Mouse (Mus musculus) liver, embryonic 14.5 days (tissue): ENCODE measurements at regions not wholly inside any gene's neighbourhood (a gene's known extent, or its start where the extent isn't known, plus 50 kb on each side); places are given as distances from the start of the nearest gene placed in this dataset.

Experiments used
- CTCF ChIP-seq: IDR thresholded peaks from 2 replicates; pipeline ENCODE4 v1.5.1; 2016; ENCODE audit warnings: antibody characterized with exemption, low read depth, control low read depth
- EP300 ChIP-seq: IDR thresholded peaks from 2 replicates; pipeline ENCODE4 v1.6.1; 2016; ENCODE audit warnings: antibody characterized with exemption, low read depth

DNA sequence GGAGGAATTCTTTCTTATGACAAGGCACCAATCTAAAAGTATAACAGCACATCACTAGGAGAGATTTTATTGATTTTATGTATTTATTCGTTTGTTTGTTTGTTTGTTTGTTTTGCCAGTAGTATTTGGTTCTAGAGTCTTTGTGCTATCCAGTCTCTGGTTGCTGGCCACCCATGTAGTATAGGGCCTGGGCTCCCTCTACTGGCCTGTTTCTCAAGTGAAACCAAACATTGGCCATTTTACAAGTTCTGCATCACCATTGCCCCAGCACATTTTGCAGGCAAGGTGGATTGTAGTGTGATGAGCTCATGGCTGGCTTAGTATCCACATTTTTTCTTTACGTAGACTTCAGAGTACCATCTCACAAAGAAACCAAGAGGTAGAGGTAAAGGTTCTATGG lies 376.9 kb upstream of the Luzp2 start:
- 0 out of 2 replicates have a peak, but pooled peaks have one; percentile 4 for TF ChIP-seq CTCF
- TF ChIP-seq EP300: no peak
